Mouse (Mus musculus): ENCODE data around the gene Tle4. TPM values are rescaled to one million over a fixed set of nuclear protein-coding genes. Genes with fewer than 3 reads are reported as not detected.

The Tle4 gene
- total RNA-seq, 2 experiments from 2014 or later = 16.1 to 18.7 TPM

GRCm38 (mm10) chr19:14591809-14592535, 5.9 kb downstream of the Tle4 start:
- no peak for DNase-seq (ENCODE audit: low spot score)

- no peak for DNase-seq (ENCODE audit: low spot score)
Observed at GRCm38 (mm10) chr19:14590154-14590553, 7.7 kb downstream of the Tle4 start.

- no peak for DNase-seq (ENCODE audit: low spot score)
Observed at GRCm38 (mm10) chr19:14588221-14589123, 9.4 kb downstream of the Tle4 start.

- DNase-seq (ENCODE audit: low spot score) = peak; percentile 43
Observed at GRCm38 (mm10) chr19:14586171-14586570, 11.7 kb downstream of the Tle4 start.

GRCm38 (mm10) chr19:14585731-14586130, 12.1 kb downstream of the Tle4 start:
- peak; percentile 64 for DNase-seq (ENCODE audit: low spot score)

- DNase-seq (ENCODE audit: low spot score) = no peak
Observed at GRCm38 (mm10) chr19:14585235-14585634, 12.6 kb downstream of the Tle4 start.

- no peak for DNase-seq (ENCODE audit: low spot score)
Observed at GRCm38 (mm10) chr19:14578698-14579097, 19.2 kb downstream of the Tle4 start.

- no peak for DNase-seq (ENCODE audit: low spot score)
Observed at GRCm38 (mm10) chr19:14578016-14578415, 19.8 kb downstream of the Tle4 start.

GRCm38 (mm10) chr19:14576311-14576710, 21.5 kb downstream of the Tle4 start:
- DNase-seq (ENCODE audit: low spot score) = no peak

- no peak for DNase-seq (ENCODE audit: low spot score)
Observed at GRCm38 (mm10) chr19:14568879-14569278, 29.0 kb downstream of the Tle4 start.

GRCm38 (mm10) chr19:14567081-14567480, 30.8 kb downstream of the Tle4 start:
- DNase-seq (ENCODE audit: low spot score) = no peak

GRCm38 (mm10) chr19:14566564-14567021, 31.3 kb downstream of the Tle4 start:
- DNase-seq (ENCODE audit: low spot score) = no peak

- DNase-seq (ENCODE audit: low spot score) = no peak
Observed at GRCm38 (mm10) chr19:14565424-14566069, 32.3 kb downstream of the Tle4 start.

- no peak for DNase-seq (ENCODE audit: low spot score)
Observed at GRCm38 (mm10) chr19:14563273-14563959, 34.4 kb downstream of the Tle4 start.

GRCm38 (mm10) chr19:14547871-14548270, 50.0 kb downstream of the Tle4 start:
- DNase-seq (ENCODE audit: low spot score) = no peak

GRCm38 (mm10) chr19:14547133-14547842, 50.6 kb downstream of the Tle4 start:
- DNase-seq (ENCODE audit: low spot score) = no peak

- no peak for DNase-seq (ENCODE audit: low spot score)
Observed at GRCm38 (mm10) chr19:14545485-14545884, 52.4 kb downstream of the Tle4 start.

GRCm38 (mm10) chr19:14543305-14543704, 54.5 kb downstream of the Tle4 start:
- no peak for DNase-seq (ENCODE audit: low spot score)

- DNase-seq (ENCODE audit: low spot score) = no peak
Observed at GRCm38 (mm10) chr19:14540678-14541077, 57.2 kb downstream of the Tle4 start.

- DNase-seq (ENCODE audit: low spot score) = no peak
Observed at GRCm38 (mm10) chr19:14536676-14537075, 61.2 kb downstream of the Tle4 start.

GRCm38 (mm10) chr19:14534447-14534846, 63.4 kb downstream of the Tle4 start:
- no peak for DNase-seq (ENCODE audit: low spot score)

Measured in gastrocnemius, adult 18-20 months (tissue).